12 mouse cellular contexts compared by ENCODE assay signal in genomic region chr1:135183448-135183847, GRCm38 (mm10). TPM values are rescaled to one million over a fixed set of nuclear protein-coding genes. Genes with fewer than 3 reads are reported as not detected.
A peak's percentile ranks its signal among the peaks of the same experiment; 100 is the strongest.
DNase-seq lines count a peak whose midpoint lies in the region; ATAC-seq and TF ChIP-seq lines count a peak whose summit lies in the region.
"Had no signal": no experiment of that assay in that cellular context is flagged by ENCODE, and none has a peak within 500 bp of the region (broad histone marks: within the 10 kb centered on the region; RNA-seq: fewer than 3 reads in every experiment).

No protein-coding gene starts in this region.

- H3K27ac ChIP-seq in liver, embryonic 11.5 days (ENCODE audit: low read depth, low read length) = no peak overlapping the region
- H3K27ac ChIP-seq in intestine, embryonic 15.5 days = peak overlapping the region; percentile 82
- peak overlapping the region; percentile 86 for H3K27ac ChIP-seq in small intestine, adult 2 months (ENCODE audit: insufficient read depth, low read depth, low read length)
- H3K27ac ChIP-seq: heart, embryonic 15.5 days had no signal

- TF ChIP-seq CTCF in small intestine, adult 2 months (IDR thresholded peaks at IDR 0.05; ENCODE audit: extremely low read depth, insufficient read length, insufficient replicate concordance, low read depth, low read length) = no peak

- ATAC-seq in liver, embryonic 11.5 days (replicated peaks; ENCODE audit: low FRiP score) = 0 out of 2 replicates have a peak, but pooled peaks have one; percentile 10
- peak; percentile 78 for ATAC-seq in intestine, embryonic 15.5 days
- ATAC-seq in megakaryocyte-erythroid progenitor cell, adult 5-6 weeks (replicated peaks; ENCODE audit: low FRiP score, low TSS enrichment, poor library complexity, severe bottlenecking) = no peak
- ATAC-seq: inflammation-experienced regulatory T-cells, adult 6 months had no signal

- H3K4me2 ChIP-seq in liver, embryonic 11.5 days = no peak overlapping the region
- peak overlapping the region; percentile 39 for H3K4me2 ChIP-seq in intestine, embryonic 15.5 days (replicated peaks)
- H3K4me2 ChIP-seq: heart, embryonic 15.5 days; midbrain, embryonic 11.5 days had no signal

- no peaks in the 10 kb centered on the region for H3K9me3 ChIP-seq in liver, embryonic 11.5 days (ENCODE audit: control insufficient read depth, low read length)
- no peaks in the 10 kb centered on the region for H3K9me3 ChIP-seq in intestine, embryonic 15.5 days
- H3K9me3 ChIP-seq: heart, embryonic 15.5 days had no signal

- H3K4me1 ChIP-seq in liver, embryonic 11.5 days (replicated peaks; ENCODE audit: control insufficient read depth, insufficient read depth, low read length) = peaks cover 5% of the 10 kb centered on the region; the same call in 1 of the 2 replicates
- peaks cover 24% of the 10 kb centered on the region for H3K4me1 ChIP-seq in intestine, embryonic 15.5 days (replicated peaks)
- H3K4me1 ChIP-seq in small intestine, adult 2 months (ENCODE audit: control insufficient read depth, insufficient read depth, insufficient read length, low read length) = peaks cover 55% of the 10 kb centered on the region

- H3K4me3 ChIP-seq in liver, embryonic 11.5 days (ENCODE audit: low read depth, low read length) = no peak overlapping the region
- no peak overlapping the region for H3K4me3 ChIP-seq in intestine, embryonic 15.5 days (replicated peaks)
- no peak overlapping the region for H3K4me3 ChIP-seq in small intestine, adult 2 months (ENCODE audit: low read depth, low read length)
- H3K4me3 ChIP-seq: heart, embryonic 15.5 days had no signal

- TF ChIP-seq POLR2A in small intestine, adult 2 months (IDR thresholded peaks at IDR 0.05; ENCODE audit: low read depth, low read length) = no peak

- no peak for DNase-seq in liver, embryonic 11.5 days (ENCODE audit: low spot score)
- no peak for DNase-seq in liver
- peak; percentile 40 for DNase-seq in NIH3T3 (ENCODE audit: low read depth)
- DNase-seq in left cerebral cortex, adult 9 months (ENCODE audit: low spot score in 2 of 2) = no peak
- DNase-seq: cerebellum, postnatal 36 days had no signal

- WGBS in liver, embryonic 11.5 days = 56% methylated on average over 4 of the region's 4 CpGs
- 51% methylated on average over 4 of the region's 4 CpGs for WGBS in intestine, embryonic 15.5 days
- WGBS in small intestine, adult 2 months = 14% methylated on average over 4 of the region's 4 CpGs

- H3K27me3 ChIP-seq in liver, embryonic 11.5 days (replicated peaks; ENCODE audit: control insufficient read depth, insufficient read depth, low read length) = peaks cover 4% of the 10 kb centered on the region; the same call in 1 of the 2 replicates
- H3K27me3 ChIP-seq in intestine, embryonic 15.5 days (replicated peaks) = 0 out of 2 replicates have a peak, but pooled peaks cover 2% of the 10 kb centered on the region
- no peaks in the 10 kb centered on the region for H3K27me3 ChIP-seq in small intestine, adult 2 months (ENCODE audit: control insufficient read depth, insufficient read depth, low read length)

- no peaks in the 10 kb centered on the region for H3K36me3 ChIP-seq in liver, embryonic 11.5 days (ENCODE audit: control insufficient read depth, insufficient read depth, low read length)
- no peaks in the 10 kb centered on the region for H3K36me3 ChIP-seq in intestine, embryonic 15.5 days
- no peaks in the 10 kb centered on the region for H3K36me3 ChIP-seq in small intestine, adult 2 months (ENCODE audit: control insufficient read depth, insufficient read depth, low read length)
- H3K36me3 ChIP-seq: heart, embryonic 15.5 days had no signal

- H3K9ac ChIP-seq in liver, embryonic 11.5 days (ENCODE audit: low read depth, low read length) = no peak overlapping the region
- no peak overlapping the region for H3K9ac ChIP-seq in intestine, embryonic 15.5 days
- H3K9ac ChIP-seq: heart, embryonic 15.5 days had no signal

RNA-seq across cellular contexts. Expression of gene Gpr37l1, which starts 16.0 kb away (rescaled TPM):
- not detected in 2 replicates for polyA plus RNA-seq in liver, embryonic 11.5 days (2014; fragmentation: Nextera tagmentation; extraction: Ambion mirVana)
- 0.47 and 0.73 TPM in 2 replicates for polyA plus RNA-seq in intestine, embryonic 15.5 days (2015; fragmentation: Nextera tagmentation; extraction: Ambion mirVana)
- polyA plus RNA-seq in small intestine, adult 2 months (2012; rRNA removed) = 1.9 and 2.2 TPM in 2 replicates
- not detected in 2 replicates for total RNA-seq in megakaryocyte-erythroid progenitor cell, adult 5-6 weeks (2014; fragmentation: Nextera tagmentation)
- total RNA-seq in megakaryocyte-erythroid progenitor cell, adult 5-6 weeks (2017) = not detected in 2 replicates
- polyA plus RNA-seq: heart, embryonic 15.5 days; inflammation-experienced regulatory T-cells, adult 6 months; midbrain, embryonic 11.5 days; neural tube, embryonic 11.5 days had no signal

RNA-seq across cellular contexts. Expression of gene Arl8a, which starts 36.8 kb away (rescaled TPM):
- 25.0 and 28.7 TPM in 2 replicates for polyA plus RNA-seq in liver, embryonic 11.5 days (2014; fragmentation: Nextera tagmentation; extraction: Ambion mirVana)
- polyA plus RNA-seq in intestine, embryonic 15.5 days (2015; fragmentation: Nextera tagmentation; extraction: Ambion mirVana) = 60.6 TPM in 2 replicates
- polyA plus RNA-seq in small intestine, adult 2 months (2012; rRNA removed) = 31.0 and 82.9 TPM in 2 replicates
- total RNA-seq in megakaryocyte-erythroid progenitor cell, adult 5-6 weeks (2014; fragmentation: Nextera tagmentation) = 23.8 and 38.4 TPM in 2 replicates
- total RNA-seq in megakaryocyte-erythroid progenitor cell, adult 5-6 weeks (2017) = 7.9 and 14.8 TPM in 2 replicates

RNA-seq across cellular contexts. Expression of gene Ptpn7, which starts 50.9 kb away (rescaled TPM):
- polyA plus RNA-seq in liver, embryonic 11.5 days (2014; fragmentation: Nextera tagmentation; extraction: Ambion mirVana) = 42.1 and 43.0 TPM in 2 replicates
- polyA plus RNA-seq in intestine, embryonic 15.5 days (2015; fragmentation: Nextera tagmentation; extraction: Ambion mirVana) = 2.0 TPM in 2 replicates
- polyA plus RNA-seq in small intestine, adult 2 months (2012; rRNA removed) = 3.9 and 5.4 TPM in 2 replicates
- total RNA-seq in megakaryocyte-erythroid progenitor cell, adult 5-6 weeks (2014; fragmentation: Nextera tagmentation) = 108 and 110 TPM in 2 replicates
- 68.5 and 93.7 TPM in 2 replicates for total RNA-seq in megakaryocyte-erythroid progenitor cell, adult 5-6 weeks (2017)
